Mouse (Mus musculus) embryonic fibroblast, embryonic 13.5 days (primary cell): ENCODE results near the gene Fam81b. TPM values are rescaled to one million over a fixed set of nuclear protein-coding genes. Genes with fewer than 3 reads are reported as not detected.

Experiments
- H3K27ac ChIP-seq: 2 replicates; pipeline ENCODE4 v1.5.1; 2012; ENCODE audit warnings: low read length, control low read depth, inconsistent platforms; ENCODE audit not compliant: insufficient read depth
- H3K4me1 ChIP-seq: 2 replicates; pipeline ENCODE4 v1.6.1; 2011; ENCODE audit warnings: low read length; ENCODE audit not compliant: control insufficient read depth, insufficient read depth
- H3K4me3 ChIP-seq: 2 replicates; pipeline ENCODE4 v1.5.1; 2011; ENCODE audit warnings: mild to moderate bottlenecking, control low read depth, low read length; ENCODE audit not compliant: insufficient read depth
- CTCF ChIP-seq: IDR thresholded peaks from 2 replicates; pipeline ENCODE4 v1.5.1; 2011; ENCODE audit warnings: mild to moderate bottlenecking, control low read depth, low read length, moderate library complexity, borderline replicate concordance; ENCODE audit not compliant: insufficient read depth
- POLR2A ChIP-seq: IDR thresholded peaks from 2 replicates; pipeline ENCODE4 v1.6.1; 2011; ENCODE audit warnings: low read depth, mild to moderate bottlenecking, control low read depth, low read length, moderate library complexity
- polyA plus RNA-seq: library from polyadenylated mRNA; stranded (reverse); fragments of >200 nt; gene quantifications from 2 replicates; pipeline ENCODE4 v1.2.4, GENCODE M21; 2011; ENCODE audit warnings: low read depth; ENCODE audit not compliant: missing spikeins, insufficient read length

The Fam81b gene
- polyA plus RNA-seq, 1 experiment, result not detected

- Histone ChIP-seq H3K27ac (no peak overlapping the region), H3K4me3 (no peak overlapping the region), H3K4me1 (peaks cover 3% of the 10 kb centered on the region; the same call in 1 of the 2 replicates)
- TF ChIP-seq POLR2A, result no peak
- TF ChIP-seq CTCF, result no peak
These were observed 109.9 kb downstream of the Fam81b start for GRCm38 (mm10) chr13:76194937-76195336.

GRCm38 (mm10) chr13:76190273-76190672, 114.6 kb downstream of the Fam81b start:
- Histone ChIP-seq H3K4me1 (no peaks in the 10 kb centered on the region), H3K4me3 (no peak overlapping the region), H3K27ac (no peak overlapping the region)
- no peak for TF ChIP-seq CTCF
- TF ChIP-seq POLR2A, result no peak

GRCm38 (mm10) chr13:76189190-76189589, 115.7 kb downstream of the Fam81b start:
- Histone ChIP-seq H3K4me3 (no peak overlapping the region), H3K27ac (no peak overlapping the region), H3K4me1 (no peaks in the 10 kb centered on the region)
- TF ChIP-seq POLR2A, result no peak

GRCm38 (mm10) chr13:76187651-76188050, 117.2 kb downstream of the Fam81b start:
- Histone ChIP-seq H3K4me3 (no peak overlapping the region), H3K27ac (no peak overlapping the region), H3K4me1 (no peaks in the 10 kb centered on the region)
- TF ChIP-seq CTCF, result no peak
- TF ChIP-seq POLR2A, result no peak

GRCm38 (mm10) chr13:76178700-76179099, 126.2 kb downstream of the Fam81b start:
- H3K4me1 ChIP-seq, result no peaks in the 10 kb centered on the region
- TF ChIP-seq CTCF, result no peak
- no peak for TF ChIP-seq POLR2A
- no peak overlapping the region for H3K4me3 ChIP-seq
- no peak overlapping the region for H3K27ac ChIP-seq

- Histone ChIP-seq H3K27ac (no peak overlapping the region), H3K4me1 (no peaks in the 10 kb centered on the region), H3K4me3 (no peak overlapping the region)
- no peak for TF ChIP-seq CTCF
- TF ChIP-seq POLR2A, result no peak
These were observed 130.6 kb downstream of the Fam81b start for GRCm38 (mm10) chr13:76174297-76174696.

- Histone ChIP-seq H3K27ac (no peak overlapping the region), H3K4me3 (no peak overlapping the region), H3K4me1 (no peaks in the 10 kb centered on the region)
- TF ChIP-seq CTCF, result no peak
- TF ChIP-seq POLR2A, result no peak
These were observed 144.3 kb downstream of the Fam81b start for GRCm38 (mm10) chr13:76160587-76160986.

- no peak overlapping the region for H3K4me3 ChIP-seq
- TF ChIP-seq CTCF, result no peak
- no peak for TF ChIP-seq POLR2A
- no peak overlapping the region for H3K27ac ChIP-seq
- H3K4me1 ChIP-seq, result no peaks in the 10 kb centered on the region
These were observed 147.4 kb downstream of the Fam81b start for GRCm38 (mm10) chr13:76157508-76157907.

GRCm38 (mm10) chr13:76157099-76157498, 147.8 kb downstream of the Fam81b start:
- H3K27ac ChIP-seq, result no peak overlapping the region
- no peaks in the 10 kb centered on the region for H3K4me1 ChIP-seq
- no peak for TF ChIP-seq CTCF
- no peak for TF ChIP-seq POLR2A
- no peak overlapping the region for H3K4me3 ChIP-seq

Other genes starting within 250 kb of the Fam81b start
- not detected in 2 replicates for gene Gpr150, start 248.1 kb downstream of the Fam81b start, polyA plus RNA-seq
- 21.8 and 24.8 TPM in 2 replicates for gene Arsk, start 206.4 kb downstream of the Fam81b start, polyA plus RNA-seq
- gene Ttc37, start 206.3 kb downstream of the Fam81b start, polyA plus RNA-seq, result 37.2 and 37.3 TPM in 2 replicates
- 0.40 and 0.54 TPM in 2 replicates for gene Mctp1, start 79.5 kb upstream of the Fam81b start, polyA plus RNA-seq